Mouse (Mus musculus) liver, embryonic 12.5 days (tissue): ENCODE measurements around the gene Ndrg4. TPM values are rescaled to one million over a fixed set of nuclear protein-coding genes. Genes with fewer than 3 reads are reported as not detected.
A peak's percentile ranks its signal among the peaks of the same experiment; 100 is the strongest.

Source experiments
- ATAC-seq: fragments of 200-750 bp; cut with Nextera tagmentation; 2 replicates; pipeline ENCODE4 v1.8.0; 2017; ENCODE audit warnings: moderate number of reproducible peaks, mild to moderate bottlenecking, moderate library complexity
- H3K27ac ChIP-seq: fragments of 300-500 bp; sonication (generic); 2 replicates; pipeline ENCODE4 v1.5.1; 2016; ENCODE audit warnings: mild to moderate bottlenecking
- H3K27me3 ChIP-seq: fragments of 300-500 bp; sonication (generic); replicated peaks from 2 replicates; pipeline ENCODE4 v1.6.1; 2016; ENCODE audit warnings: mild to moderate bottlenecking, moderate library complexity
- H3K36me3 ChIP-seq: fragments of 300-500 bp; sonication (generic); 2 replicates; pipeline ENCODE4 v1.6.1; 2016; ENCODE audit warnings: mild to moderate bottlenecking, moderate library complexity
- H3K4me1 ChIP-seq: fragments of 300-500 bp; sonication (generic); 2 replicates; pipeline ENCODE4 v1.6.1; 2016
- H3K4me2 ChIP-seq: fragments of 300-500 bp; sonication (generic); 2 replicates; pipeline ENCODE4 v1.6.1; 2016; ENCODE audit warnings: mild to moderate bottlenecking, moderate library complexity
- H3K4me3 ChIP-seq: fragments of 300-500 bp; sonication (generic); 2 replicates; pipeline ENCODE4 v1.5.1; 2016; ENCODE audit warnings: mild to moderate bottlenecking, moderate library complexity
- H3K9ac ChIP-seq: fragments of 300-500 bp; sonication (generic); 2 replicates; pipeline ENCODE4 v1.6.1; 2016; ENCODE audit warnings: mild to moderate bottlenecking, moderate library complexity
- H3K9me3 ChIP-seq: fragments of 300-500 bp; sonication (generic); replicated peaks from 2 replicates; pipeline ENCODE4 v1.6.1; 2016; ENCODE audit warnings: mild to moderate bottlenecking, moderate library complexity
- WGBS: fragments of 180-500 bp; shearing (Covaris S2); methylation state at CpG from one replicate; pipeline ENCODE4 v1.1.7; 2016; ENCODE audit not compliant: insufficient replicate concordance; 5-methylcytosine and 5-hydroxymethylcytosine counted together
- polyA plus RNA-seq: library from polyadenylated mRNA; unstranded; fragments of >200 nt; fragmentation: Nextera tagmentation; extraction: Ambion mirVana; gene quantifications from 2 replicates; pipeline ENCODE4 v1.2.1, GENCODE M21; 2016

Gene Ndrg4
- polyA plus RNA-seq, 1 experiment from 2014 or later: 1.9 TPM

- Histone ChIP-seq H3K9me3 (no peaks in the 10 kb centered on the region), H3K4me1 (peaks cover 38% of the 10 kb centered on the region), H3K4me2 (no peak overlapping the region), H3K9ac (no peak overlapping the region), H3K27ac (no peak overlapping the region), H3K27me3 (peaks cover 27% of the 10 kb centered on the region), H3K36me3 (no peaks in the 10 kb centered on the region), H3K4me3 (no peak overlapping the region)
- 55% methylated on average over 3 of the region's 3 CpGs for WGBS
- ATAC-seq: no peak
Measured at GRCm38 (mm10) chr8:95711029-95711428, 34.2 kb downstream of the Ndrg4 start.

GRCm38 (mm10) chr8:95712395-95712794 lies 35.6 kb downstream of the Ndrg4 start:
- H3K9me3 ChIP-seq: no peaks in the 10 kb centered on the region
- peaks cover 9% of the 10 kb centered on the region for H3K36me3 ChIP-seq
- peaks cover 19% of the 10 kb centered on the region for H3K27me3 ChIP-seq
- 56% methylated on average over 9 of the region's 9 CpGs for WGBS
- H3K27ac ChIP-seq: no peak overlapping the region
- ATAC-seq: no peak
- H3K9ac ChIP-seq: no peak overlapping the region
- no peak overlapping the region for H3K4me2 ChIP-seq
- H3K4me3 ChIP-seq: no peak overlapping the region
- peaks cover 52% of the 10 kb centered on the region for H3K4me1 ChIP-seq

GRCm38 (mm10) chr8:95713100-95714010 lies 36.6 kb downstream of the Ndrg4 start:
- peaks cover 14% of the 10 kb centered on the region for H3K27me3 ChIP-seq
- no peaks in the 10 kb centered on the region for H3K9me3 ChIP-seq
- WGBS: 71% methylated on average over 19 of the region's 19 CpGs
- H3K9ac ChIP-seq: no peak overlapping the region
- no peak overlapping the region for H3K27ac ChIP-seq
- H3K4me3 ChIP-seq: no peak overlapping the region
- peaks cover 60% of the 10 kb centered on the region for H3K4me1 ChIP-seq
- H3K36me3 ChIP-seq: peaks cover 18% of the 10 kb centered on the region
- peak; percentile 40 for ATAC-seq
- H3K4me2 ChIP-seq: no peak overlapping the region

GRCm38 (mm10) chr8:95714367-95714766 lies 37.6 kb downstream of the Ndrg4 start:
- no peak overlapping the region for H3K27ac ChIP-seq
- H3K4me1 ChIP-seq: peaks cover 60% of the 10 kb centered on the region
- no peak for ATAC-seq
- H3K36me3 ChIP-seq: peaks cover 28% of the 10 kb centered on the region
- no peak overlapping the region for H3K9ac ChIP-seq
- 80% methylated on average over 4 of the region's 4 CpGs for WGBS
- H3K27me3 ChIP-seq: peaks cover 7% of the 10 kb centered on the region
- H3K4me2 ChIP-seq: no peak overlapping the region
- no peaks in the 10 kb centered on the region for H3K9me3 ChIP-seq
- H3K4me3 ChIP-seq: no peak overlapping the region

- ATAC-seq: no peak
- Histone ChIP-seq H3K4me2 (peak overlapping the region; percentile 94), H3K4me3 (peak overlapping the region; percentile 96), H3K36me3 (peaks cover 34% of the 10 kb centered on the region), H3K27me3 (peaks cover 1% of the 10 kb centered on the region; the same call in 1 of the 2 replicates), H3K4me1 (peaks cover 60% of the 10 kb centered on the region), H3K9ac (peak overlapping the region; percentile 90), H3K27ac (peak overlapping the region; percentile 87), H3K9me3 (no peaks in the 10 kb centered on the region)
- 46% methylated on average over 6 of the region's 6 CpGs for WGBS
Measured at GRCm38 (mm10) chr8:95714837-95715413, 38.1 kb downstream of the Ndrg4 start.

GRCm38 (mm10) chr8:95715676-95716531 lies 39.1 kb downstream of the Ndrg4 start, which contains the start of gene Setd6:
Gene Setd6 (plus strand): TSS chr8:95715881.
- peak; percentile 86 for ATAC-seq
- WGBS: 2% methylated on average over 66 of the region's 79 CpGs
- H3K9me3 ChIP-seq: no peaks in the 10 kb centered on the region
- H3K4me1 ChIP-seq: peaks cover 60% of the 10 kb centered on the region
- peaks cover 44% of the 10 kb centered on the region for H3K36me3 ChIP-seq
- H3K27ac ChIP-seq: peak within 1 kb of the TSS; percentile 87
- peak within 1 kb of the TSS; percentile 90 for H3K9ac ChIP-seq
- H3K4me3 ChIP-seq: peak within 1 kb of the TSS; percentile 96
- peak within 1 kb of the TSS; percentile 94 for H3K4me2 ChIP-seq
- no peaks in the 10 kb centered on the region for H3K27me3 ChIP-seq

GRCm38 (mm10) chr8:95716546-95717335 lies 40.0 kb downstream of the Ndrg4 start:
- Histone ChIP-seq H3K4me2 (peak overlapping the region; percentile 94), H3K27ac (peak overlapping the region; percentile 87), H3K4me1 (peaks cover 60% of the 10 kb centered on the region), H3K9me3 (no peaks in the 10 kb centered on the region), H3K27me3 (no peaks in the 10 kb centered on the region), H3K36me3 (peaks cover 52% of the 10 kb centered on the region), H3K4me3 (peak overlapping the region; percentile 96), H3K9ac (peak overlapping the region; percentile 90)
- 15% methylated on average over 21 of the region's 21 CpGs for WGBS
- ATAC-seq: no peak

GRCm38 (mm10) chr8:95727625-95728024 lies 50.8 kb downstream of the Ndrg4 start:
- 38% methylated on average over 4 of the region's 4 CpGs for WGBS
- peaks cover 99% of the 10 kb centered on the region for H3K36me3 ChIP-seq
- H3K27ac ChIP-seq: no peak overlapping the region
- no peaks in the 10 kb centered on the region for H3K9me3 ChIP-seq
- peak; percentile 64; the same call in 1 of the 2 replicates for ATAC-seq
- H3K9ac ChIP-seq: no peak overlapping the region
- peaks cover 10% of the 10 kb centered on the region for H3K4me1 ChIP-seq
- H3K4me2 ChIP-seq: no peak overlapping the region
- no peaks in the 10 kb centered on the region for H3K27me3 ChIP-seq
- H3K4me3 ChIP-seq: no peak overlapping the region

GRCm38 (mm10) chr8:95738596-95738995 lies 61.8 kb downstream of the Ndrg4 start:
- H3K9me3 ChIP-seq: no peaks in the 10 kb centered on the region
- no peak overlapping the region for H3K27ac ChIP-seq
- H3K4me2 ChIP-seq: no peak overlapping the region
- no peak overlapping the region for H3K4me3 ChIP-seq
- peaks cover 95% of the 10 kb centered on the region for H3K36me3 ChIP-seq
- WGBS: 90% methylated on average over 7 of the region's 7 CpGs
- H3K27me3 ChIP-seq: no peaks in the 10 kb centered on the region
- H3K4me1 ChIP-seq: no peaks in the 10 kb centered on the region
- no peak overlapping the region for H3K9ac ChIP-seq
- ATAC-seq: no peak

- Histone ChIP-seq H3K27ac (no peak overlapping the region), H3K36me3 (peaks cover 96% of the 10 kb centered on the region), H3K4me3 (no peak overlapping the region), H3K4me1 (no peaks in the 10 kb centered on the region), H3K9ac (no peak overlapping the region), H3K9me3 (no peaks in the 10 kb centered on the region), H3K4me2 (no peak overlapping the region), H3K27me3 (no peaks in the 10 kb centered on the region)
- ATAC-seq: no peak
- WGBS: 91% methylated on average over 7 of the region's 7 CpGs
Measured at GRCm38 (mm10) chr8:95741732-95742131, 65.0 kb downstream of the Ndrg4 start.

GRCm38 (mm10) chr8:95748028-95748427 lies 71.2 kb downstream of the Ndrg4 start:
- H3K4me2 ChIP-seq: no peak overlapping the region
- 93% methylated on average over 4 of the region's 4 CpGs for WGBS
- H3K27me3 ChIP-seq: no peaks in the 10 kb centered on the region
- H3K9me3 ChIP-seq: no peaks in the 10 kb centered on the region
- H3K4me1 ChIP-seq: no peaks in the 10 kb centered on the region
- no peak overlapping the region for H3K27ac ChIP-seq
- peaks cover 97% of the 10 kb centered on the region for H3K36me3 ChIP-seq
- no peak overlapping the region for H3K4me3 ChIP-seq
- no peak overlapping the region for H3K9ac ChIP-seq
- ATAC-seq: no peak
